ENCODE assay signal across 8 mouse cellular contexts in the genomic region with DNA sequence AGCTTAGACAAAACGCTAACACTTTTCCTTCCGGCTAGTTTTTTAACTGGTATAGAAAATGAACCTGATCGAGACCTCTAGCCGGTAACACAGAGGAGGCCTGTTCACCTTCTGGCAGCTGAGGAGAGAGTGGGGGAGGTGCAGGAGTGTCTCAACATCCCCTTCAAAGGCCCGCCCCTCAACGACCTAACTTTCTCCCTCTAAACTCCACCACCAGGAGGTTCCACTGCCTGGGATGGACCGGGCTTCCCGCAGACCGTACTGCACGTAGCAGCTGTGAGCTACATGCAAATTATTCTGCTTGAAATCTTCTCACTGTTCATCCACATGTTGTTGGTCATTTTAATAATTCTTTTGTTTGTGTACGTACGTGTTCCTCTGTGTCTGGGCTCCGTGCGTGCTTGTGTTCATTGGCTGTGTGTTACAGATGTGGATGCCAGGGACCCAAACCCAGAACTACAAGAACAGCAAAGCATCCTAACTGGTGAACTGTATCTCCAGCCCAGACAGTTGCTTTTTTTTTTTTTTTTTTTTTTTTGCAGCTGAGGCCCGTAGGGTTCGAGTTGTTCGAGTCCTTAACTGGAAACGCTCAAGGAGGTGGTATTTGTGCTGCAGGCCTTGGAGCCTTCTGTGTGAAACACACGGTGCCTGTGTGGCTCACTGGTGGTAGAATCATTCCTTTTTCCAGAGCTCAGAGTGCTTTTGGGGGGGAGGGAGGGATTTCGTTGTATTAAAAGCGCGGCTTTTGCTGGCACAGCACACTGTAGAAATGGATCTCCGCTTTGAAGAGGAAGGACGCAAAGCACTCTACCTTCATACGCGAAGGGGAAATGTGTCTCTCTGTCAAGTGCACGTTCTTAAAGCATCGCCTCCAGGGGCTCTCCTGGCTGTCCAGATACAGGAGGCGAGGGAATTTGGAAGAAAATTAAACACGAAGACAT. TPM values are rescaled to one million over a fixed set of nuclear protein-coding genes. Genes with fewer than 3 reads are reported as not detected.
DNase-seq lines count a peak whose midpoint lies in the region; ATAC-seq and TF ChIP-seq lines count a peak whose summit lies in the region.

No protein-coding gene starts in this region.

- TF ChIP-seq EP300 in heart, postnatal 0 days (IDR thresholded peaks at IDR 0.05; ENCODE audit: low read depth): no peak

- TF ChIP-seq CTCF in heart, postnatal 0 days (IDR thresholded peaks at IDR 0.05; ENCODE audit: low read depth): no peak

- H3K9ac ChIP-seq in heart, postnatal 0 days (replicated peaks; ENCODE audit: low read depth, low read length): no peak overlapping the region
- H3K9ac ChIP-seq in liver, embryonic 11.5 days (ENCODE audit: low read depth, low read length): no peak overlapping the region

- H3K4me3 ChIP-seq in heart, postnatal 0 days (ENCODE audit: low read depth, low read length): peak overlapping the region; percentile 7
- H3K4me3 ChIP-seq in liver, embryonic 11.5 days (ENCODE audit: low read depth, low read length): peak overlapping the region; percentile 23; the same call in 1 of the 2 replicates

- 12% methylated on average over 30 of the region's 30 CpGs for WGBS in heart, postnatal 0 days
- WGBS in liver, embryonic 11.5 days: 11% methylated on average over 30 of the region's 30 CpGs

- DNase-seq in kidney, adult 11 months: peak; percentile 27
- DNase-seq in kidney, adult 9 months: no peak
- DNase-seq in cerebellum, adult 9-11 months: peak; percentile 65
- DNase-seq in heart, postnatal 0 days (ENCODE audit: low spot score): no peak
- DNase-seq in liver, embryonic 11.5 days (ENCODE audit: low spot score): peak; percentile 49
- peak; percentile 51 for DNase-seq in naive thymus-derived CD4-positive, alpha-beta T cell, adult 2 months (ENCODE audit: low read depth)
- DNase-seq in thymus, postnatal 36 days: peak; percentile 54 to 67
- DNase-seq in frontal cortex, postnatal 14 days (ENCODE audit: low spot score in 2 of 2): no peak

- H3K27me3 ChIP-seq in heart, postnatal 0 days (ENCODE audit: control insufficient read depth, insufficient read depth, low read length): no peaks in the 10 kb centered on the region
- H3K27me3 ChIP-seq in liver, embryonic 11.5 days (replicated peaks; ENCODE audit: control insufficient read depth, insufficient read depth, low read length): no peaks in the 10 kb centered on the region; the same call in 1 of the 2 replicates

- no peak for ATAC-seq in heart, postnatal 0 days (ENCODE audit: insufficient read depth, low read depth)
- peak; percentile 53; the same call in 1 of the 2 replicates for ATAC-seq in liver, embryonic 11.5 days (replicated peaks; ENCODE audit: low FRiP score)

- peaks cover 8% of the 10 kb centered on the region for H3K9me3 ChIP-seq in heart, postnatal 0 days (replicated peaks; ENCODE audit: control insufficient read depth, low read length)
- H3K9me3 ChIP-seq in liver, embryonic 11.5 days (ENCODE audit: control insufficient read depth, low read length): 0 out of 2 replicates have a peak, but pooled peaks cover 5% of the 10 kb centered on the region

- H3K36me3 ChIP-seq in heart, postnatal 0 days (replicated peaks; ENCODE audit: control insufficient read depth, insufficient read depth, low read length): no peaks in the 10 kb centered on the region
- no peaks in the 10 kb centered on the region for H3K36me3 ChIP-seq in liver, embryonic 11.5 days (ENCODE audit: control insufficient read depth, insufficient read depth, low read length)

- H3K4me2 ChIP-seq in heart, postnatal 0 days (ENCODE audit: low read depth, low read length): peak overlapping the region; percentile 55
- H3K4me2 ChIP-seq in liver, embryonic 11.5 days: peak overlapping the region; percentile 51

- H3K4me1 ChIP-seq in heart, postnatal 0 days (ENCODE audit: control insufficient read depth, insufficient read depth): 0 out of 2 replicates have a peak, but pooled peaks cover 8% of the 10 kb centered on the region
- no peaks in the 10 kb centered on the region; the same call in 1 of the 2 replicates for H3K4me1 ChIP-seq in liver, embryonic 11.5 days (replicated peaks; ENCODE audit: control insufficient read depth, insufficient read depth, low read length)

- H3K27ac ChIP-seq in heart, postnatal 0 days (ENCODE audit: low read depth): no peak overlapping the region
- H3K27ac ChIP-seq in liver, embryonic 11.5 days (ENCODE audit: low read depth, low read length): no peak overlapping the region

RNA-seq across cellular contexts. Expression of gene Fam120a, which starts 47.8 kb away (rescaled TPM):
- 110 and 112 TPM in 2 replicates for total RNA-seq in heart, postnatal 0 days (2014; rRNA removed; ENCODE audit: low replicate concordance)
- 13.4 and 13.9 TPM in 2 replicates for polyA plus RNA-seq in heart, postnatal 0 days (2015; fragmentation: Nextera tagmentation; extraction: Ambion mirVana)
- 33.1 and 38.0 TPM in 2 replicates for polyA plus RNA-seq in liver, embryonic 11.5 days (2014; fragmentation: Nextera tagmentation; extraction: Ambion mirVana)

Comparison
In these comparisons a context has a peak if more than half of its experiments do, and no peak if none do; other contexts are left out.
1. DNase-seq: peak in kidney, adult 11 months (single experiment), cerebellum, adult 9-11 months (single experiment), liver, embryonic 11.5 days (single experiment), naive thymus-derived CD4-positive, alpha-beta T cell, adult 2 months (single experiment) and thymus, postnatal 36 days (2 of 2); none in kidney, adult 9 months (single experiment), heart, postnatal 0 days (single experiment) and frontal cortex, postnatal 14 days (0 of 2).